Mouse (Mus musculus): ENCODE results near the gene Usp7. TPM values are rescaled to one million over a fixed set of nuclear protein-coding genes. Genes with fewer than 3 reads are reported as not detected.
"Not testable (repeated sequence)": the region's sequence is repeated elsewhere in the genome, so short reads cannot be mapped to it uniquely, and the experiment has no call there.

The Usp7 gene
- polyA plus RNA-seq, 1 experiment from 2014 or later: 31.9 TPM

DNA sequence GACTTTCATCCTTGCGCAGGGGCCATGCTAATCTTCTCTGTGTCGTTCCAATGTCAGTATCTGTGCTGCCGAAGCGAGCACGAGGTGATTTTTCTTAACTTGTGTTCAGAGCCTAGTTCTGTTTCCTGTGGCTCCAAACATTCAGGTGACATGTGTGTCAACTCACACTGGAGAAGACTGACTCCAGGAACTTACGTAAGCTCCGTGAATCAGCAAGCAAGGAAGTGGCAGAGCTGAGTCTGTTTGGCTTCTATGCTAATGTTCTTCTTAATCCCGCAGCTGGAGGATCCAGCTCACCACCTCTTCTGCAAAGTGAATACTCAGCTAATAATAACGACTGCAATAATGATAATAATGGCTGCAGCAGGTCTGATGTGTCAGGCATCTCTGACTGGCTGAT lies 25.9 kb downstream of the Usp7 start:
- 56% methylated on average over 9 of the region's 9 CpGs for WGBS (ENCODE audit: insufficient replicate concordance)
- Histone ChIP-seq H3K9me3 (replicated peaks; ENCODE audit: control insufficient read depth, low read length) (no peaks in the 10 kb centered on the region), H3K9ac (ENCODE audit: low read depth, low read length) (no peak overlapping the region)

DNA sequence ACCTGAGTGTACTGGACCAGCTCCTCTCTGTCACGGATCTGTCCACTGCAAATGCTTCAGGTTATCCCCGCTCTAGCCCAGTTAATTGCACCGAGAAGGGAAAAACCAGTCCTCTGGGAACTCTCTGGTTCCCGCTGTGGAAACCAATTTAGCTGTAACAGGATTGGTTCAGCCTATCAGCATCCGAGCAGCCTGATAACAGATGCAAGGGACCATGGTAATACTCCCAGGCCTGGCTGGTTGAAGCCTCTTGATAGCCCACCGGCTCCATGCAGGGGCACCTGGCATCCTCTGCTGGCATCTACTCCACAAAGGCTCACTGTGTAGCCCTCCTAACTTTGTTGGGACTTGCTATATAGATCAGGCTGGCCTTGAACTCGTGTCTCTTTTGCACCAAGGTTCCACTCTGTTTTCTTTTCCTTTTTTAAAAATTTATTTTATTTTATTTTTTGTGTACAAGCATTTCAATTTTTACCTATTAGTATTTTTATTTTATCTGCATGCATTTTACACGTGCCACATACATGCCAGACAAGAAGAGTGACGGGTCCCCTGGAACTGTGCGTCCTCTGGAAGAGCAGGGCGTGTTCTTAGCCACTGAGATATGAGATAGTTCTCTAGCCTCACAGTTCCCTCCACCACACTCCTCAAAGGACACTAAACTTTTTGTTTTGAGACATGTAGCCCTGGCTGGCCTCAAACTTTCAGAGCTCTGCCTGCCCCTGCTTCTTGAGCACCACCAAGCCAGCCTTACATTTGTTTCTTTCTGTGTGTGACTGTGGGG lies 27.8 kb downstream of the Usp7 start:
- Histone ChIP-seq H3K27ac (ENCODE audit: low read depth, low read length) (no peak overlapping the region), H3K27me3 (ENCODE audit: control insufficient read depth, insufficient read depth, low read length) (no peaks in the 10 kb centered on the region), H3K4me3 (ENCODE audit: low read depth, low read length) (no peak overlapping the region), H3K4me2 (no peak overlapping the region), H3K4me1 (ENCODE audit: control insufficient read depth, insufficient read depth, low read length) (no peaks in the 10 kb centered on the region), H3K9me3 (replicated peaks; ENCODE audit: control insufficient read depth, low read length) (no peaks in the 10 kb centered on the region), H3K36me3 (ENCODE audit: control insufficient read depth, insufficient read depth, low read length) (no peaks in the 10 kb centered on the region), H3K9ac (ENCODE audit: low read depth, low read length) (no peak overlapping the region)
- no peak for ATAC-seq (replicated peaks; ENCODE audit: insufficient number of reproducible peaks, low FRiP score, low TSS enrichment)
- WGBS (ENCODE audit: insufficient replicate concordance): 49% methylated on average over 11 of the region's 11 CpGs

More for the DNA sequence above, 25.9 kb downstream of the Usp7 start:
- no peaks in the 10 kb centered on the region for H3K27me3 ChIP-seq (ENCODE audit: control insufficient read depth, insufficient read depth, low read length)
- no peak overlapping the region for H3K4me3 ChIP-seq (ENCODE audit: low read depth, low read length)
- no peak for ATAC-seq (replicated peaks; ENCODE audit: insufficient number of reproducible peaks, low FRiP score, low TSS enrichment)
- H3K36me3 ChIP-seq (ENCODE audit: control insufficient read depth, insufficient read depth, low read length): no peaks in the 10 kb centered on the region
- H3K4me1 ChIP-seq (ENCODE audit: control insufficient read depth, insufficient read depth, low read length): no peaks in the 10 kb centered on the region
- H3K27ac ChIP-seq (ENCODE audit: low read depth, low read length): no peak overlapping the region
- H3K4me2 ChIP-seq: no peak overlapping the region

DNA sequence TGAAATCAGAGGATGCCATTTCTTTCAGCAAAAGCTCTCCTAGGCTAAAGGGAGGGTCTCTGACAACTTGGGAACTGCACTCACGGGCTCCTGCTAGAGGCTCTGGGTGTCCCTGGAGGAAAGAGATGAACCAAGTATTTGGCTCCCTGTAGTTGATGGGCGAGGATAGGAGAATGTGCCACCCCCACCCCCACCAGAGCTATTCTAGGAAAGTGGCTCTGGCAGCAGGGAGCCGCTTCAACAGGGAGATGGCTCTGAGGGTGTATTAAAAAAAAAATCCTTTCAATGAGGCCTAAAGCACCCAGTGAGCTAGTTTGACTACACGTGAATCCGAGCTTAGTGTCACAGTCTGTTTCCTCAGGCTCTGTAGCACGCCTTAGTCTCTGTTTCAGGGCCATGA lies 29.1 kb downstream of the Usp7 start:
- Histone ChIP-seq H3K9me3 (replicated peaks; ENCODE audit: control insufficient read depth, low read length) (no peaks in the 10 kb centered on the region), H3K27me3 (ENCODE audit: control insufficient read depth, insufficient read depth, low read length) (no peaks in the 10 kb centered on the region), H3K9ac (ENCODE audit: low read depth, low read length) (no peak overlapping the region), H3K36me3 (ENCODE audit: control insufficient read depth, insufficient read depth, low read length) (no peaks in the 10 kb centered on the region), H3K4me1 (ENCODE audit: control insufficient read depth, insufficient read depth, low read length) (no peaks in the 10 kb centered on the region), H3K4me3 (ENCODE audit: low read depth, low read length) (no peak overlapping the region), H3K4me2 (no peak overlapping the region), H3K27ac (ENCODE audit: low read depth, low read length) (no peak overlapping the region)
- 51% methylated on average over 6 of the region's 6 CpGs for WGBS (ENCODE audit: insufficient replicate concordance)
- ATAC-seq (replicated peaks; ENCODE audit: insufficient number of reproducible peaks, low FRiP score, low TSS enrichment): no peak

DNA sequence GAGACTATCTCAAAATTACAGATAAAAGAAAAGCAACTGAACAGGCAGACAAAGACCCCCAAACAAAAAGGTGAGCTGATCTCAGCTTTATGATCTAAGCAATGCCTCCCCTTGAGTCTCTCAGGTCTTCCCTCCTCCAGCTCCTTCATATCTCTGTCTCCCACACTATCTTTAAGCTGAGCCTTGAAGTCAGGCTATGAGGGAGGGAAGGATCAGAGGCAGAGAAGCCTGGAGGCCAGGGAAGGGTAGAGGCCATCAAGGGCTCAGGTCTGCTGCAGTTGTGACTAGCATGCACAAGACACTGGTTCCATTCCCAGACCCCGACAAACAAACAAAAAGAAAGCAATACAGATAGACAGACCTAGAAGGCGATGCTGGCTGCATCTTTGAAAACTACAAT lies 30.2 kb downstream of the Usp7 start:
- 86% methylated on average over 2 of the region's 2 CpGs for WGBS (ENCODE audit: insufficient replicate concordance)
- no peak for ATAC-seq (replicated peaks; ENCODE audit: insufficient number of reproducible peaks, low FRiP score, low TSS enrichment)
- H3K36me3 ChIP-seq (ENCODE audit: control insufficient read depth, insufficient read depth, low read length): no peaks in the 10 kb centered on the region
- no peaks in the 10 kb centered on the region for H3K9me3 ChIP-seq (replicated peaks; ENCODE audit: control insufficient read depth, low read length)
- H3K4me1 ChIP-seq (ENCODE audit: control insufficient read depth, insufficient read depth, low read length): no peaks in the 10 kb centered on the region
- no peak overlapping the region for H3K9ac ChIP-seq (ENCODE audit: low read depth, low read length)
- H3K27ac ChIP-seq (ENCODE audit: low read depth, low read length): no peak overlapping the region
- no peaks in the 10 kb centered on the region for H3K27me3 ChIP-seq (ENCODE audit: control insufficient read depth, insufficient read depth, low read length)
- H3K4me3 ChIP-seq (ENCODE audit: low read depth, low read length): no peak overlapping the region
- H3K4me2 ChIP-seq: no peak overlapping the region

DNA sequence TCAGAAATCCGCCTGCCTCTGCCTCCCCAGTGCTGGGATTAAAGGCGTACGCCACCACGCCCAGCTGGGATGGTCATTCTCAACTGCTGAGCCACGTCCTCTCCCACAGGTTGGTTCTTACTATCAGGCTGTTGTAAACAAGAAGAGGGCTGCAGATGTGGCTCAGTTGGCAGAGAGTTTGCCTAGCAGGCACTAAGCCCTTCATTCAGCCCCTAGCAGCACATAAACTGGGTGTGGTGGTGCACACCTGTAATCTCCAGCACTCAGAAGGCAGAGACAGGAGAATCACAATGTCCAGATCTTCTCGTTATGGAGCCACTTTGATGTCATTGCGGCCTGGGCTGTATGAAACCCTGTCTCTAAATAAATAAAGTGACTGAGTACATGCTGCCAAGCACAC lies 31.1 kb downstream of the Usp7 start:
- Histone ChIP-seq H3K4me2 (no peak overlapping the region), H3K9me3 (replicated peaks; ENCODE audit: control insufficient read depth, low read length) (no peaks in the 10 kb centered on the region), H3K4me3 (ENCODE audit: low read depth, low read length) (no peak overlapping the region), H3K27ac (ENCODE audit: low read depth, low read length) (no peak overlapping the region), H3K9ac (ENCODE audit: low read depth, low read length) (no peak overlapping the region), H3K27me3 (ENCODE audit: control insufficient read depth, insufficient read depth, low read length) (no peaks in the 10 kb centered on the region), H3K36me3 (ENCODE audit: control insufficient read depth, insufficient read depth, low read length) (no peaks in the 10 kb centered on the region), H3K4me1 (ENCODE audit: control insufficient read depth, insufficient read depth, low read length) (no peaks in the 10 kb centered on the region)
- 87% methylated on average over 6 of the region's 7 CpGs for WGBS (ENCODE audit: insufficient replicate concordance)
- no peak for ATAC-seq (replicated peaks; ENCODE audit: insufficient number of reproducible peaks, low FRiP score, low TSS enrichment)

DNA sequence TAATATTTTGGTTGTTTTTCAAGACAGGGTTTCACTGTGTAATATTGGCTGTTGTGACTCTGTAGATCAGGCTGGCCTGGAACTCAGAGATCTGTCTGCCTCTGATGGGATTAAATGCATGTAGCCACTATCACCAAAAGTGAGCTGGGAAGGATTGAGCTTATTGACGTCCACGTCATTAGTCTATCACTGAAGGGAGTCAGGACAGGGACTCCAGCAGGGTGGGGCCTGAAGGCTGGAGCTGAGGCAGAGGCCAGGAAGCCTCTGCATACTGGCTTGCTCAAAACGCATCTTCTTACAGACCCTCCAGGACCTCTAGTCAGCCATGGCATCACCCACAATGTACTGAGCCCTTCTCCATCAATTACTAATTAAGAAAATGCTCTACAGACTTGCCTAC lies 33.1 kb downstream of the Usp7 start:
- ATAC-seq (replicated peaks; ENCODE audit: insufficient number of reproducible peaks, low FRiP score, low TSS enrichment): no peak
- 70% methylated on average over 3 of the region's 3 CpGs for WGBS (ENCODE audit: insufficient replicate concordance)
- Histone ChIP-seq H3K9ac (ENCODE audit: low read depth, low read length) (no peak overlapping the region), H3K4me1 (ENCODE audit: control insufficient read depth, insufficient read depth, low read length) (no peaks in the 10 kb centered on the region), H3K4me3 (ENCODE audit: low read depth, low read length) (no peak overlapping the region), H3K9me3 (replicated peaks; ENCODE audit: control insufficient read depth, low read length) (no peaks in the 10 kb centered on the region), H3K36me3 (ENCODE audit: control insufficient read depth, insufficient read depth, low read length) (no peaks in the 10 kb centered on the region), H3K4me2 (no peak overlapping the region), H3K27ac (ENCODE audit: low read depth, low read length) (no peak overlapping the region), H3K27me3 (ENCODE audit: control insufficient read depth, insufficient read depth, low read length) (no peaks in the 10 kb centered on the region)

DNA sequence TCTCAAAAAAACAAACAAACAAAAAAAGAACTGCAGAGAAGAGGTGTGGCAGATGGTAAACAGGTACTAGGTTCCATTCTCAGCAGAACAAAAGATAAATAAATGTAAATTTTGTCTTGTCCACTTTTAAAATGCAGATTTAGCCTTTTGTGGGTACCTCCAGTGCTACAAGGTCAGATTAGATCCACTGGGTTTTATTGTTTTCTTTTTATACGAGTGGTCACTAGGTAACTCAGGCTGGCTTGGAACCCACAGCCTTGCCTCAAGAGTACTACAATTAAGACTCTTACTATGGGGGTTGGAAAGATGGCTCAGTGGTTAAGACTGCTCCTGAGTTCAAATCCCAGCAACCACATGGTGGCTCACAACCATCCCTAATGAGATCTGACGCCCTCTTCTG lies 33.9 kb downstream of the Usp7 start:
- 81% methylated on average over 2 of the region's 2 CpGs for WGBS (ENCODE audit: insufficient replicate concordance)
- no peak for ATAC-seq (replicated peaks; ENCODE audit: insufficient number of reproducible peaks, low FRiP score, low TSS enrichment)
- H3K4me2 ChIP-seq: no peak overlapping the region
- no peaks in the 10 kb centered on the region for H3K4me1 ChIP-seq (ENCODE audit: control insufficient read depth, insufficient read depth, low read length)
- no peak overlapping the region for H3K4me3 ChIP-seq (ENCODE audit: low read depth, low read length)
- no peaks in the 10 kb centered on the region for H3K9me3 ChIP-seq (replicated peaks; ENCODE audit: control insufficient read depth, low read length)
- H3K27ac ChIP-seq (ENCODE audit: low read depth, low read length): no peak overlapping the region
- no peak overlapping the region for H3K9ac ChIP-seq (ENCODE audit: low read depth, low read length)
- no peaks in the 10 kb centered on the region for H3K27me3 ChIP-seq (ENCODE audit: control insufficient read depth, insufficient read depth, low read length)
- H3K36me3 ChIP-seq (ENCODE audit: control insufficient read depth, insufficient read depth, low read length): no peaks in the 10 kb centered on the region

DNA sequence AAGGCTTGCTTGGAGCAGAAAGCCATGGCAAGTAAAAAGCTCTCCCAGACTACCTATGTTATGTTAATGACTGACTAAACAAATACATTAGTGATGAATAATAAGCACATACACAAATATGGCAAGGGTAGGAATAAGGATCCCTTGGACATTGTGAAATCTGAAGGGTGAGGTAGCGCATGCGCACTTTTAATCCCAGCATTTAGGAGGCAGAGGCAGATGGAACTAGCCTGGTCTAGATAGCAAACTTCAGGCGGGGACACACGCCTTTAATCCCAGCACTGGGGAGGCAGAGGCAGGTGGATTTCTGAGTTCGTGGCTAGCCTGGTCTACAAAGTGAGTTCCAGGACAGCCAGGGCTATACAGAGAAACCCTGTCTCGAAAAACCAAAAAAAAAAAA lies 34.5 kb downstream of the Usp7 start:
- H3K4me1 ChIP-seq (ENCODE audit: control insufficient read depth, insufficient read depth, low read length); ATAC-seq (replicated peaks; ENCODE audit: insufficient number of reproducible peaks, low FRiP score, low TSS enrichment); H3K9me3 ChIP-seq (replicated peaks; ENCODE audit: control insufficient read depth, low read length); H3K4me3 ChIP-seq (ENCODE audit: low read depth, low read length); H3K36me3 ChIP-seq (ENCODE audit: control insufficient read depth, insufficient read depth, low read length); H3K4me2 ChIP-seq; H3K27ac ChIP-seq (ENCODE audit: low read depth, low read length); H3K9ac ChIP-seq (ENCODE audit: low read depth, low read length); H3K27me3 ChIP-seq (ENCODE audit: control insufficient read depth, insufficient read depth, low read length): not testable (repeated sequence)
- 94% methylated on average over 5 of the region's 6 CpGs for WGBS (ENCODE audit: insufficient replicate concordance)

DNA sequence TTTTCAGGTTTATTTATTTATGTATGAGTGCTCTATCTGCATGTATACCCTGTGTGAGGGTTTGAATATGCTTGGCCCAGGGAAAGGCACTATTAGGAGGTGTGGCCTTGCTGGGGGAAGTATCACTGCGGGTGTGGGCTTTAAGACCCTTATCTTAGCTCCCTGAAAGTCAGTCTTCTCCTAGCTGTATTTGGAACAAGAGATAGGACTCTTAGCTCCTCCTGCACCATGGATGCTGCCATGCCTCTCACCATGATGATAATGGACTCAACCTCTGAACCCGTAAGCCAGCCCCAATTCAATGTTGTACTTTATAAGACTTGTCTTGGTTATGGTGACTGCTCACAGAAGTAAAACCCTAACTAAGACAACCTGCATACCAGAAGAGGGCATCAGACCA lies 39.8 kb downstream of the Usp7 start:
- Histone ChIP-seq H3K4me3 (ENCODE audit: low read depth, low read length) (no peak overlapping the region), H3K9me3 (replicated peaks; ENCODE audit: control insufficient read depth, low read length) (no peaks in the 10 kb centered on the region), H3K27me3 (ENCODE audit: control insufficient read depth, insufficient read depth, low read length) (no peaks in the 10 kb centered on the region), H3K27ac (ENCODE audit: low read depth, low read length) (no peak overlapping the region), H3K4me1 (ENCODE audit: control insufficient read depth, insufficient read depth, low read length) (no peaks in the 10 kb centered on the region), H3K4me2 (no peak overlapping the region), H3K36me3 (ENCODE audit: control insufficient read depth, insufficient read depth, low read length) (no peaks in the 10 kb centered on the region), H3K9ac (ENCODE audit: low read depth, low read length) (no peak overlapping the region)
- 61% methylated on average over 2 of the region's 2 CpGs for WGBS (ENCODE audit: insufficient replicate concordance)
- peak; percentile 57; the same call in 1 of the 2 replicates for ATAC-seq (replicated peaks; ENCODE audit: insufficient number of reproducible peaks, low FRiP score, low TSS enrichment)
